Mouse (Mus musculus): ENCODE data around the gene Npas1.
A peak's percentile ranks its signal among the peaks of the same experiment; 100 is the strongest.

The Npas1 gene

GRCm38 (mm10) chr7:16465568-16465967 is 12.0 kb downstream of the Npas1 start:
- no peak for TF ChIP-seq CTCF (conservative IDR thresholded peaks at IDR 0.05; ENCODE audit: low read length)
- no peak for TF ChIP-seq NANOG (IDR thresholded peaks at IDR 0.05; ENCODE audit: borderline replicate concordance, low read length)
- TF ChIP-seq POU5F1 (IDR thresholded peaks at IDR 0.05; ENCODE audit: borderline replicate concordance, low read length) = no peak
- H3K36me3 ChIP-seq (ENCODE audit: insufficient read depth, low read length) = no peaks in the 10 kb centered on the region
- no peaks in the 10 kb centered on the region for H3K9me3 ChIP-seq (ENCODE audit: low read length)
- H3K4me3 ChIP-seq (replicated peaks; ENCODE audit: low read length) = no peak overlapping the region
- H3K27me3 ChIP-seq (ENCODE audit: insufficient read depth, low read length) = peaks cover 46% of the 10 kb centered on the region
- peaks cover 22% of the 10 kb centered on the region for H3K4me1 ChIP-seq (replicated peaks; ENCODE audit: low read depth, low read length)

- Histone ChIP-seq H3K27me3 (ENCODE audit: insufficient read depth, low read length) (peaks cover 46% of the 10 kb centered on the region), H3K4me1 (replicated peaks; ENCODE audit: low read depth, low read length) (peaks cover 22% of the 10 kb centered on the region), H3K36me3 (ENCODE audit: insufficient read depth, low read length) (no peaks in the 10 kb centered on the region), H3K4me3 (replicated peaks; ENCODE audit: low read length) (no peak overlapping the region), H3K9me3 (ENCODE audit: low read length) (no peaks in the 10 kb centered on the region)
- no peak for TF ChIP-seq POU5F1 (IDR thresholded peaks at IDR 0.05; ENCODE audit: borderline replicate concordance, low read length)
- peak; percentile 87 for TF ChIP-seq CTCF (conservative IDR thresholded peaks at IDR 0.05; ENCODE audit: low read length)
- TF ChIP-seq NANOG (IDR thresholded peaks at IDR 0.05; ENCODE audit: borderline replicate concordance, low read length) = no peak
These were observed 12.4 kb downstream of the Npas1 start for GRCm38 (mm10) chr7:16465160-16465559.

GRCm38 (mm10) chr7:16463214-16463613 is 14.3 kb downstream of the Npas1 start:
- peaks cover 37% of the 10 kb centered on the region for H3K27me3 ChIP-seq (ENCODE audit: insufficient read depth, low read length)
- no peaks in the 10 kb centered on the region for H3K36me3 ChIP-seq (ENCODE audit: insufficient read depth, low read length)
- H3K4me3 ChIP-seq (replicated peaks; ENCODE audit: low read length) = no peak overlapping the region
- peaks cover 13% of the 10 kb centered on the region for H3K4me1 ChIP-seq (replicated peaks; ENCODE audit: low read depth, low read length)
- H3K9me3 ChIP-seq (ENCODE audit: low read length) = no peaks in the 10 kb centered on the region
- TF ChIP-seq CTCF (conservative IDR thresholded peaks at IDR 0.05; ENCODE audit: low read length) (peak; percentile 90), POU5F1 (IDR thresholded peaks at IDR 0.05; ENCODE audit: borderline replicate concordance, low read length) (no peak), NANOG (IDR thresholded peaks at IDR 0.05; ENCODE audit: borderline replicate concordance, low read length) (no peak)

- H3K4me3 ChIP-seq (replicated peaks; ENCODE audit: low read length) = no peak overlapping the region
- peaks cover 33% of the 10 kb centered on the region for H3K27me3 ChIP-seq (ENCODE audit: insufficient read depth, low read length)
- TF ChIP-seq CTCF (conservative IDR thresholded peaks at IDR 0.05; ENCODE audit: low read length) = no peak
- TF ChIP-seq NANOG (IDR thresholded peaks at IDR 0.05; ENCODE audit: borderline replicate concordance, low read length) = no peak
- no peak for TF ChIP-seq POU5F1 (IDR thresholded peaks at IDR 0.05; ENCODE audit: borderline replicate concordance, low read length)
- H3K36me3 ChIP-seq (ENCODE audit: insufficient read depth, low read length) = no peaks in the 10 kb centered on the region
- H3K4me1 ChIP-seq (replicated peaks; ENCODE audit: low read depth, low read length) = peaks cover 10% of the 10 kb centered on the region
- H3K9me3 ChIP-seq (ENCODE audit: low read length) = no peaks in the 10 kb centered on the region
These were observed 15.8 kb downstream of the Npas1 start for GRCm38 (mm10) chr7:16461705-16462104.

GRCm38 (mm10) chr7:16461151-16461550 is 16.4 kb downstream of the Npas1 start:
- Histone ChIP-seq H3K36me3 (ENCODE audit: insufficient read depth, low read length) (peaks cover under 1% of the 10 kb centered on the region; the same call in 1 of the 2 replicates), H3K9me3 (ENCODE audit: low read length) (no peaks in the 10 kb centered on the region), H3K27me3 (ENCODE audit: insufficient read depth, low read length) (peaks cover 33% of the 10 kb centered on the region), H3K4me1 (replicated peaks; ENCODE audit: low read depth, low read length) (peaks cover 13% of the 10 kb centered on the region), H3K4me3 (replicated peaks; ENCODE audit: low read length) (no peak overlapping the region)
- TF ChIP-seq NANOG (IDR thresholded peaks at IDR 0.05; ENCODE audit: borderline replicate concordance, low read length) (no peak), POU5F1 (IDR thresholded peaks at IDR 0.05; ENCODE audit: borderline replicate concordance, low read length) (no peak), CTCF (conservative IDR thresholded peaks at IDR 0.05; ENCODE audit: low read length) (no peak)

- Histone ChIP-seq H3K36me3 (ENCODE audit: insufficient read depth, low read length) (peaks cover 6% of the 10 kb centered on the region), H3K9me3 (ENCODE audit: low read length) (no peaks in the 10 kb centered on the region), H3K4me1 (replicated peaks; ENCODE audit: low read depth, low read length) (peaks cover 19% of the 10 kb centered on the region), H3K4me3 (replicated peaks; ENCODE audit: low read length) (no peak overlapping the region), H3K27me3 (ENCODE audit: insufficient read depth, low read length) (peaks cover 33% of the 10 kb centered on the region)
- TF ChIP-seq CTCF (conservative IDR thresholded peaks at IDR 0.05; ENCODE audit: low read length) = no peak
- TF ChIP-seq POU5F1 (IDR thresholded peaks at IDR 0.05; ENCODE audit: borderline replicate concordance, low read length) = no peak
- no peak for TF ChIP-seq NANOG (IDR thresholded peaks at IDR 0.05; ENCODE audit: borderline replicate concordance, low read length)
These were observed 17.0 kb downstream of the Npas1 start for GRCm38 (mm10) chr7:16460566-16460965.

GRCm38 (mm10) chr7:16456289-16456688 is 21.2 kb downstream of the Npas1 start:
- H3K4me1 ChIP-seq (replicated peaks; ENCODE audit: low read depth, low read length) = peaks cover 47% of the 10 kb centered on the region
- TF ChIP-seq NANOG (IDR thresholded peaks at IDR 0.05; ENCODE audit: borderline replicate concordance, low read length) (no peak), POU5F1 (IDR thresholded peaks at IDR 0.05; ENCODE audit: borderline replicate concordance, low read length) (no peak), CTCF (conservative IDR thresholded peaks at IDR 0.05; ENCODE audit: low read length) (no peak)
- peaks cover 15% of the 10 kb centered on the region for H3K36me3 ChIP-seq (ENCODE audit: insufficient read depth, low read length)
- peaks cover 16% of the 10 kb centered on the region for H3K27me3 ChIP-seq (ENCODE audit: insufficient read depth, low read length)
- peak overlapping the region; percentile 54 for H3K4me3 ChIP-seq (replicated peaks; ENCODE audit: low read length)
- no peaks in the 10 kb centered on the region for H3K9me3 ChIP-seq (ENCODE audit: low read length)

- Histone ChIP-seq H3K36me3 (ENCODE audit: insufficient read depth, low read length) (peaks cover 15% of the 10 kb centered on the region), H3K9me3 (ENCODE audit: low read length) (no peaks in the 10 kb centered on the region), H3K4me3 (replicated peaks; ENCODE audit: low read length) (peak overlapping the region; percentile 54; the same call in 1 of the 2 replicates), H3K27me3 (ENCODE audit: insufficient read depth, low read length) (peaks cover 3% of the 10 kb centered on the region), H3K4me1 (replicated peaks; ENCODE audit: low read depth, low read length) (peaks cover 46% of the 10 kb centered on the region)
- TF ChIP-seq NANOG (IDR thresholded peaks at IDR 0.05; ENCODE audit: borderline replicate concordance, low read length) = no peak
- no peak for TF ChIP-seq POU5F1 (IDR thresholded peaks at IDR 0.05; ENCODE audit: borderline replicate concordance, low read length)
- TF ChIP-seq CTCF (conservative IDR thresholded peaks at IDR 0.05; ENCODE audit: low read length) = no peak
These were observed 22.5 kb downstream of the Npas1 start for GRCm38 (mm10) chr7:16455016-16455415.

GRCm38 (mm10) chr7:16453118-16453711 is 24.3 kb downstream of the Npas1 start:
- no peaks in the 10 kb centered on the region for H3K9me3 ChIP-seq (ENCODE audit: low read length)
- no peaks in the 10 kb centered on the region for H3K27me3 ChIP-seq (ENCODE audit: insufficient read depth, low read length)
- H3K4me3 ChIP-seq (replicated peaks; ENCODE audit: low read length) = peak overlapping the region; percentile 96
- no peak for TF ChIP-seq POU5F1 (IDR thresholded peaks at IDR 0.05; ENCODE audit: borderline replicate concordance, low read length)
- TF ChIP-seq CTCF (conservative IDR thresholded peaks at IDR 0.05; ENCODE audit: low read length) = no peak
- peaks cover 15% of the 10 kb centered on the region for H3K36me3 ChIP-seq (ENCODE audit: insufficient read depth, low read length)
- peaks cover 46% of the 10 kb centered on the region for H3K4me1 ChIP-seq (replicated peaks; ENCODE audit: low read depth, low read length)

All from E14TG2a.4 (cell line).